Mouse (Mus musculus): ENCODE results near the gene Slc22a26.

DNA sequence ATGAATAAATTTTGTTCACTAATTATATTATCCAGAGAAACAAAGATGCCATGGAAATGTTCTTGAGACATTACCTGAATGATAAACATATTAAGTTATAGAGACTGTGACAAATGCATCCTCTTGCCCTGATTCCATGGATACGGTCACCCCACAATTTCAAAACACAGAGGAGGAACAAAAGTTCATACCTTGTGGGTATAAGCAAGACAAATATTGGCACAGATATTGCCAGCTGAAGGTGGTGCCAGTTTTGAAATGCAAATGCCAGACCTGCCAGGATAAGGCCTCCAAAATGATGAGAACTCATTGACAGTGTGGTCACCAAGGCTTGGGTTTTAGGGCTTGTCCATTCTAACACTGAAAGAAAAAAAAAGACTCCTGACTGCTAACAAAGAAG lies 11.9 kb downstream of the Slc22a26 start:
- TF ChIP-seq CTCF (IDR thresholded peaks at IDR 0.05; ENCODE audit: insufficient read depth, low read depth, low read length), result no peak
- TF ChIP-seq POLR2A (IDR thresholded peaks at IDR 0.05; ENCODE audit: insufficient read depth, low read depth, low read length), result no peak

All from olfactory bulb, adult 2 months (tissue).